ENCODE assay signal across 9 mouse cellular contexts in the genomic region with DNA sequence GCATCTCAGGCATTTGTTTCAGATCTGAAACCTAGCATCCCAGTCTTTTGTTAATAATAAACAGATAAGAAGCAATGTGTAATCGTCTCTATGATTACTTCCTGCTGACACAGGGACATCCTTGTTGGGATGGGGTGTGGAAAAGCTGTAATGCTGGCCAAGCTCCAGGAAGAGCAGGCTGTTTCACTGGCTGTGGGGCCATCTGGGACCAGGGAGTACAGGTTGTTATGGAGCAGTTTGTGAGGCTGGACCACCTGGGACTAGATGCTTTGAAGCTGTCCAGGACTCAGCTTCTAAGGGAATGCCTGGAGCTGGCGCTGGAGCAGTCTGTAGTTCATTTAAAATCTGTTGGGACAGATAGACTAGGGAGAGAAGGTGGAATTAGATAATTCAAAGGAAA.
A peak's percentile ranks its signal among the peaks of the same experiment; 100 is the strongest.
DNase-seq lines count a peak whose midpoint lies in the region; ATAC-seq lines count a peak whose summit lies in the region.
"Had no signal": no experiment of that assay in that cellular context is flagged by ENCODE, and none has a peak within 500 bp of the region (broad histone marks: within the 10 kb centered on the region; RNA-seq: fewer than 3 reads in every experiment).

No protein-coding gene starts in this region.

- no peak for ATAC-seq in inflammation-experienced regulatory T-cells, adult 6 months
- ATAC-seq: hindbrain, embryonic 16.5 days; liver, postnatal 0 days had no signal

- DNase-seq in layer of hippocampus, adult 8-10 months (ENCODE audit: low spot score in 2 of 2) = peak; percentile 22 to 28
- no peak for DNase-seq in layer of hippocampus, adult 18-20 months (ENCODE audit: low spot score in 2 of 2)
- DNase-seq in cerebellum, adult 18-20 months = peak; percentile 83
- peak; percentile 78 to 84 for DNase-seq in cerebellum, postnatal 25 days
- peak; percentile 55 to 58 for DNase-seq in kidney, postnatal 36 days
- DNase-seq in thymus, postnatal 4 days = no peak
- DNase-seq: liver, postnatal 0 days had no signal

Comparison
In these comparisons a context has a peak if more than half of its experiments do, and no peak if none do; other contexts are left out.
1. DNase-seq: peak in layer of hippocampus, adult 8-10 months (2 of 2), cerebellum, adult 18-20 months (2 of 2), cerebellum, postnatal 25 days (2 of 2) and kidney, postnatal 36 days (2 of 2); none in layer of hippocampus, adult 18-20 months (0 of 2) and thymus, postnatal 4 days (single experiment).